Mouse (Mus musculus): ENCODE data around the gene Tbc1d25. TPM values are rescaled to one million over a fixed set of nuclear protein-coding genes. Genes with fewer than 3 reads are reported as not detected.

The Tbc1d25 gene
- polyA plus RNA-seq, 1 experiment from 2014 or later = 12.6 TPM

GRCm38 (mm10) chrX:8207224-8207623, 31.2 kb upstream of the Tbc1d25 start:
- Histone ChIP-seq H3K9me3 (ENCODE audit: low read length) (no peaks in the 10 kb centered on the region), H3K9ac (replicated peaks; ENCODE audit: low read length) (no peak overlapping the region), H3K4me1 (ENCODE audit: insufficient read depth, low read length) (no peaks in the 10 kb centered on the region), H3K4me2 (replicated peaks; ENCODE audit: low read depth, low read length) (peak overlapping the region; percentile 57; the same call in 1 of the 2 replicates), H3K27ac (ENCODE audit: low read length) (no peak overlapping the region), H3K27me3 (ENCODE audit: insufficient read depth, low read length) (no peaks in the 10 kb centered on the region), H3K36me3 (ENCODE audit: insufficient read depth, low read length) (no peaks in the 10 kb centered on the region), H3K4me3 (ENCODE audit: low read length) (no peak overlapping the region)
- 45% methylated on average over 4 of the region's 4 CpGs for WGBS
- ATAC-seq (ENCODE audit: low FRiP score, low TSS enrichment) = no peak

GRCm38 (mm10) chrX:8206694-8207197, 30.8 kb upstream of the Tbc1d25 start:
- H3K9ac ChIP-seq (replicated peaks; ENCODE audit: low read length) = no peak overlapping the region
- H3K4me1 ChIP-seq (ENCODE audit: insufficient read depth, low read length) = no peaks in the 10 kb centered on the region
- peak overlapping the region; percentile 57 for H3K4me2 ChIP-seq (replicated peaks; ENCODE audit: low read depth, low read length)
- H3K4me3 ChIP-seq (ENCODE audit: low read length) = peak overlapping the region; percentile 56
- ATAC-seq (ENCODE audit: low FRiP score, low TSS enrichment) = peak; percentile 40; the same call in 1 of the 2 replicates
- H3K9me3 ChIP-seq (ENCODE audit: low read length) = no peaks in the 10 kb centered on the region
- H3K36me3 ChIP-seq (ENCODE audit: insufficient read depth, low read length) = no peaks in the 10 kb centered on the region
- no peak overlapping the region for H3K27ac ChIP-seq (ENCODE audit: low read length)
- no peaks in the 10 kb centered on the region for H3K27me3 ChIP-seq (ENCODE audit: insufficient read depth, low read length)
- 24% methylated on average over 11 of the region's 11 CpGs for WGBS

- H3K27me3 ChIP-seq (ENCODE audit: insufficient read depth, low read length) = no peaks in the 10 kb centered on the region
Observed at GRCm38 (mm10) chrX:8206015-8206693, 30.2 kb upstream of the Tbc1d25 start, which contains the start of gene Porcn. Gene Porcn, minus strand, starts transcription at chrX:8206525.

GRCm38 (mm10) chrX:8205551-8205950, 29.6 kb upstream of the Tbc1d25 start:
- Histone ChIP-seq H3K27me3 (ENCODE audit: insufficient read depth, low read length) (no peaks in the 10 kb centered on the region), H3K9ac (replicated peaks; ENCODE audit: low read length) (no peak overlapping the region; the same call in 1 of the 2 replicates), H3K4me1 (ENCODE audit: insufficient read depth, low read length) (no peaks in the 10 kb centered on the region), H3K9me3 (ENCODE audit: low read length) (no peaks in the 10 kb centered on the region), H3K4me2 (replicated peaks; ENCODE audit: low read depth, low read length) (peak overlapping the region; percentile 57), H3K36me3 (ENCODE audit: insufficient read depth, low read length) (no peaks in the 10 kb centered on the region), H3K27ac (ENCODE audit: low read length) (no peak overlapping the region), H3K4me3 (ENCODE audit: low read length) (peak overlapping the region; percentile 56)
- ATAC-seq (ENCODE audit: low FRiP score, low TSS enrichment) = no peak
- 52% methylated on average over 7 of the region's 7 CpGs for WGBS

More at GRCm38 (mm10) chrX:8206015-8206693, 30.2 kb upstream of the Tbc1d25 start, which contains the start of gene Porcn:
- WGBS = 16% methylated on average over 44 of the region's 46 CpGs
- Histone ChIP-seq H3K4me1 (ENCODE audit: insufficient read depth, low read length) (no peaks in the 10 kb centered on the region), H3K9ac (replicated peaks; ENCODE audit: low read length) (peak within 1 kb of the TSS; percentile 59), H3K36me3 (ENCODE audit: insufficient read depth, low read length) (no peaks in the 10 kb centered on the region), H3K9me3 (ENCODE audit: low read length) (no peaks in the 10 kb centered on the region), H3K27ac (ENCODE audit: low read length) (no peak within 1 kb of the TSS), H3K4me3 (ENCODE audit: low read length) (peak within 1 kb of the TSS; percentile 56), H3K4me2 (replicated peaks; ENCODE audit: low read depth, low read length) (peak within 1 kb of the TSS; percentile 57)
- ATAC-seq (ENCODE audit: low FRiP score, low TSS enrichment) = peak; percentile 95

GRCm38 (mm10) chrX:8205088-8205487, 29.1 kb upstream of the Tbc1d25 start:
- Histone ChIP-seq H3K9ac (replicated peaks; ENCODE audit: low read length) (no peak overlapping the region), H3K36me3 (ENCODE audit: insufficient read depth, low read length) (no peaks in the 10 kb centered on the region), H3K27me3 (ENCODE audit: insufficient read depth, low read length) (no peaks in the 10 kb centered on the region), H3K9me3 (ENCODE audit: low read length) (no peaks in the 10 kb centered on the region), H3K4me2 (replicated peaks; ENCODE audit: low read depth, low read length) (no peak overlapping the region), H3K27ac (ENCODE audit: low read length) (no peak overlapping the region), H3K4me1 (ENCODE audit: insufficient read depth, low read length) (no peaks in the 10 kb centered on the region), H3K4me3 (ENCODE audit: low read length) (no peak overlapping the region)
- WGBS = 77% methylated on average over 4 of the region's 4 CpGs
- ATAC-seq (ENCODE audit: low FRiP score, low TSS enrichment) = no peak

GRCm38 (mm10) chrX:8204076-8204475, 28.1 kb upstream of the Tbc1d25 start:
- Histone ChIP-seq H3K36me3 (ENCODE audit: insufficient read depth, low read length) (no peaks in the 10 kb centered on the region), H3K27ac (ENCODE audit: low read length) (no peak overlapping the region)
- ATAC-seq (ENCODE audit: low FRiP score, low TSS enrichment) = no peak

GRCm38 (mm10) chrX:8203105-8203504, 27.1 kb upstream of the Tbc1d25 start:
- WGBS = 91% methylated on average over 14 of the region's 14 CpGs
- no peak for ATAC-seq (ENCODE audit: low FRiP score, low TSS enrichment)

More at GRCm38 (mm10) chrX:8204076-8204475, 28.1 kb upstream of the Tbc1d25 start:
- no peaks in the 10 kb centered on the region for H3K4me1 ChIP-seq (ENCODE audit: insufficient read depth, low read length)
- no peak overlapping the region for H3K9ac ChIP-seq (replicated peaks; ENCODE audit: low read length)
- 81% methylated on average over 10 of the region's 10 CpGs for WGBS
- no peak overlapping the region for H3K4me3 ChIP-seq (ENCODE audit: low read length)
- H3K4me2 ChIP-seq (replicated peaks; ENCODE audit: low read depth, low read length) = no peak overlapping the region
- no peaks in the 10 kb centered on the region for H3K27me3 ChIP-seq (ENCODE audit: insufficient read depth, low read length)
- no peaks in the 10 kb centered on the region for H3K9me3 ChIP-seq (ENCODE audit: low read length)

GRCm38 (mm10) chrX:8193419-8193723, 17.4 kb upstream of the Tbc1d25 start, which contains the start of gene Ebp:
Gene Ebp, minus strand, starts transcription at chrX:8193512.
- Histone ChIP-seq H3K4me3 (ENCODE audit: low read length) (peak within 1 kb of the TSS; percentile 61), H3K4me2 (replicated peaks; ENCODE audit: low read depth, low read length) (peak within 1 kb of the TSS; percentile 67), H3K9me3 (ENCODE audit: low read length) (no peaks in the 10 kb centered on the region), H3K36me3 (ENCODE audit: insufficient read depth, low read length) (no peaks in the 10 kb centered on the region), H3K4me1 (ENCODE audit: insufficient read depth, low read length) (no peaks in the 10 kb centered on the region), H3K27me3 (ENCODE audit: insufficient read depth, low read length) (no peaks in the 10 kb centered on the region), H3K27ac (ENCODE audit: low read length) (0 out of 2 replicates have a peak within 1 kb of the TSS, but pooled peaks have one; percentile 38), H3K9ac (replicated peaks; ENCODE audit: low read length) (peak within 1 kb of the TSS; percentile 74)
- WGBS = 34% methylated on average over 10 of the region's 10 CpGs
- ATAC-seq (ENCODE audit: low FRiP score, low TSS enrichment) = peak; percentile 21; the same call in 1 of the 2 replicates

More at GRCm38 (mm10) chrX:8203105-8203504, 27.1 kb upstream of the Tbc1d25 start:
- H3K36me3 ChIP-seq (ENCODE audit: insufficient read depth, low read length) = no peaks in the 10 kb centered on the region
- H3K9ac ChIP-seq (replicated peaks; ENCODE audit: low read length) = no peak overlapping the region
- H3K9me3 ChIP-seq (ENCODE audit: low read length) = no peaks in the 10 kb centered on the region
- no peaks in the 10 kb centered on the region for H3K27me3 ChIP-seq (ENCODE audit: insufficient read depth, low read length)
- no peaks in the 10 kb centered on the region for H3K4me1 ChIP-seq (ENCODE audit: insufficient read depth, low read length)
- H3K4me3 ChIP-seq (ENCODE audit: low read length) = no peak overlapping the region
- no peak overlapping the region for H3K27ac ChIP-seq (ENCODE audit: low read length)
- no peak overlapping the region for H3K4me2 ChIP-seq (replicated peaks; ENCODE audit: low read depth, low read length)

- Histone ChIP-seq H3K4me2 (replicated peaks; ENCODE audit: low read depth, low read length) (peak overlapping the region; percentile 67), H3K9me3 (ENCODE audit: low read length) (no peaks in the 10 kb centered on the region), H3K27ac (ENCODE audit: low read length) (0 out of 2 replicates have a peak overlapping the region, but pooled peaks have one; percentile 38), H3K27me3 (ENCODE audit: insufficient read depth, low read length) (no peaks in the 10 kb centered on the region), H3K9ac (replicated peaks; ENCODE audit: low read length) (peak overlapping the region; percentile 74), H3K36me3 (ENCODE audit: insufficient read depth, low read length) (no peaks in the 10 kb centered on the region), H3K4me1 (ENCODE audit: insufficient read depth, low read length) (no peaks in the 10 kb centered on the region), H3K4me3 (ENCODE audit: low read length) (peak overlapping the region; percentile 61)
- WGBS = 21% methylated on average over 38 of the region's 38 CpGs
- ATAC-seq (ENCODE audit: low FRiP score, low TSS enrichment) = peak; percentile 98
Observed at GRCm38 (mm10) chrX:8192640-8193418, 16.8 kb upstream of the Tbc1d25 start.

Measured in kidney, embryonic 16.5 days (tissue).